Mouse (Mus musculus) erythroblast, embryonic 14.5 days (primary cell): ENCODE measurements around the gene Eng.

Experiments
- GATA1 ChIP-seq: IDR thresholded peaks from 2 replicates; pipeline ENCODE4 v1.6.1; 2012; ENCODE audit warnings: low read length, inconsistent platforms, mixed read lengths
- TAL1 ChIP-seq: IDR thresholded peaks from 3 replicates; pipeline ENCODE4 v1.6.1; 2012; ENCODE audit warnings: low read length, inconsistent platforms, mixed read lengths

- no peak for TF ChIP-seq TAL1
- no peak for TF ChIP-seq GATA1
These were observed 5.8 kb upstream of the Eng start for GRCm38 (mm10) chr2:32640550-32641051.
